Mouse (Mus musculus) hindbrain, embryonic 11.5 days (tissue): ENCODE results near the gene Inhba. TPM values are rescaled to one million over a fixed set of nuclear protein-coding genes. Genes with fewer than 3 reads are reported as not detected.

Experiments used
- ATAC-seq: fragments of 200-750 bp; cut with Nextera tagmentation; 2 replicates; pipeline ENCODE4 v1.8.0; 2017; ENCODE audit warnings: mild to moderate bottlenecking, moderate TSS enrichment, moderate library complexity; ENCODE audit not compliant: low FRiP score
- DNase-seq: peaks from one replicate; pipeline ENCODE4 v3.0.0-alpha.2; 2015; ENCODE audit warnings: low spot score
- H3K27ac ChIP-seq: fragments of 300-500 bp; sonication (generic); 2 replicates; pipeline ENCODE4 v1.5.1; 2014; ENCODE audit warnings: mild to moderate bottlenecking, low read depth, low read length
- H3K27me3 ChIP-seq: fragments of 300-500 bp; sonication (generic); 2 replicates; pipeline ENCODE4 v1.6.1; 2014; ENCODE audit warnings: mild to moderate bottlenecking, low read length, moderate library complexity, mixed read lengths; ENCODE audit not compliant: control insufficient read depth, insufficient read depth
- H3K36me3 ChIP-seq: fragments of 300-500 bp; sonication (generic); 2 replicates; pipeline ENCODE4 v1.6.1; 2014; ENCODE audit warnings: mild to moderate bottlenecking, low read length, moderate library complexity, mixed read lengths; ENCODE audit not compliant: control insufficient read depth, insufficient read depth
- H3K4me1 ChIP-seq: fragments of 300-500 bp; sonication (generic); replicated peaks from 2 replicates; pipeline ENCODE4 v1.6.1; 2014; ENCODE audit warnings: low read length, mixed read lengths; ENCODE audit not compliant: control insufficient read depth, insufficient read depth
- H3K4me2 ChIP-seq: fragments of 300-500 bp; sonication (generic); replicated peaks from 2 replicates; pipeline ENCODE4 v1.6.1; 2014; ENCODE audit warnings: mild to moderate bottlenecking, low read depth, low read length
- H3K4me3 ChIP-seq: fragments of 300-500 bp; sonication (generic); 2 replicates; pipeline ENCODE4 v1.5.1; 2014; ENCODE audit warnings: low read depth, low read length
- H3K9ac ChIP-seq: fragments of 300-500 bp; sonication (generic); 2 replicates; pipeline ENCODE4 v1.6.1; 2014; ENCODE audit warnings: low read depth, low read length
- H3K9me3 ChIP-seq: fragments of 300-500 bp; sonication (generic); 2 replicates; pipeline ENCODE4 v1.6.1; 2016; ENCODE audit warnings: low read length; ENCODE audit not compliant: control insufficient read depth
- WGBS: fragments of 180-500 bp; shearing (Covaris S2); extraction: QIAGEN DNeasy Blood & Tissue Kit; methylation state at CpG from one replicate; pipeline ENCODE4 v1.1.7; 2014; 5-methylcytosine and 5-hydroxymethylcytosine counted together
- polyA plus RNA-seq: library from polyadenylated mRNA; unstranded; fragments of >200 nt; fragmentation: Nextera tagmentation; extraction: Ambion mirVana; gene quantifications from 2 replicates; pipeline ENCODE4 v1.2.1, GENCODE M21; 2014

The Inhba gene
- polyA plus RNA-seq, 1 experiment from 2014 or later: 0.99 TPM

DNA sequence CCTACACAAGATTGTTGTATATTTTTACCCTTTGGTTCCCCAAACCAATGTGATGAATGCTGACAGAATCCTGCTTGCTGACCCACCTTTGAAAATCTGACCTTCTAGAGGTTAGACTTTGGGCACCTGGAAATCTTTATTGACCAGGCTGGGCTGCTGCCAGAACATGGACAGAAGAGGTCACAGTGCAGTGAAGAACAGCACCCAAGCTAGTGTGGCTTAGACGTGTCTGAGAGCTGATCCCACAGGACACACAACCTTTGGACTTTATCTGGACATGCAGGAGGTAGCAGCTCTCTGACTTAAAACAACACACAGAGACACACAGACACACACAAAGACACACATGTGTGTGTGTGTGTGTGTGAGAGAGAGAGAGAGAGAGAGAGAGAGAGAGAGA, 3.3 kb upstream of the Inhba start:
- H3K36me3 ChIP-seq: no peaks in the 10 kb centered on the region
- no peaks in the 10 kb centered on the region for H3K27me3 ChIP-seq
- DNase-seq (no peak), ATAC-seq (no peak)
- H3K27ac ChIP-seq: no peak overlapping the region
- no peak overlapping the region for H3K4me2 ChIP-seq
- H3K4me1 ChIP-seq: no peaks in the 10 kb centered on the region
- WGBS: 70% methylated on average over 1 of the region's 1 CpGs
- H3K9ac ChIP-seq: no peak overlapping the region
- H3K9me3 ChIP-seq: no peaks in the 10 kb centered on the region
- no peak overlapping the region for H3K4me3 ChIP-seq

DNA sequence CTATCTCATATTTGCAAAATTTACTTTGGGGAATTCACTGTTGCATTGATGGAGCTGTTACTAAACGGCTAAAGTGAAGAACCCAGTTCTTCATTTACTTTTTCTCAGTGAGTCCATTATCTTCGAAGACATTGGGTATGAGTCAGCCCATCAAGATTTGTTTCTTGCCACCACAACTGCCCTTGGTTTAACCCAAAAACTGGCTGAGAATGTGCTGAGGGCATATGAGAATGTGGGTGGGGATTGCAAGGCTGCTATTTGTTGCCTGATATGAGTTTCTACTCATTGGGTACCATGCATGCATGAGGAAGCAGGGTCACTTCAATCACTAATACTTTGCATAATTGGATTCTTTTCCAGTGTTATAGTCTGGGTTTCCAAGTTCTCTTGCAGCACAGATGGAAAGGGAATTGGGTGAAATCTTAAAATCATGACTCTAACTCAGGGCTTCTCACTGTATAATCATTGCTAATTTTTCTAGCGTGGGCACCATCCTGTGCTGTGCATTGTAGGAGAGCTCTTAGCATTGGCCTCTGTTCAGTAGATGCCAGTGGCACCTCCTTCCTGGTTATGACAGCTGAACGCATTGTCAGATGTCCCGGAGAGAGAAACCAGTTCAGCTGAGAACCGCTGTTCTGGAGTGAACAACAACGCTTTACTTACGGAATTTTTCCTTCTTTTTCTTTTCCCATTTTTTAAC, 1.7 kb upstream of the Inhba start:
- H3K4me1 ChIP-seq: no peaks in the 10 kb centered on the region
- DNase-seq (no peak), ATAC-seq (no peak)
- H3K9me3 ChIP-seq: no peaks in the 10 kb centered on the region
- H3K27me3 ChIP-seq: no peaks in the 10 kb centered on the region
- no peaks in the 10 kb centered on the region for H3K36me3 ChIP-seq
- H3K4me2 ChIP-seq: no peak overlapping the region
- H3K4me3 ChIP-seq: no peak overlapping the region
- no peak overlapping the region for H3K9ac ChIP-seq
- WGBS: 93% methylated on average over 8 of the region's 8 CpGs
- no peak overlapping the region for H3K27ac ChIP-seq

DNA sequence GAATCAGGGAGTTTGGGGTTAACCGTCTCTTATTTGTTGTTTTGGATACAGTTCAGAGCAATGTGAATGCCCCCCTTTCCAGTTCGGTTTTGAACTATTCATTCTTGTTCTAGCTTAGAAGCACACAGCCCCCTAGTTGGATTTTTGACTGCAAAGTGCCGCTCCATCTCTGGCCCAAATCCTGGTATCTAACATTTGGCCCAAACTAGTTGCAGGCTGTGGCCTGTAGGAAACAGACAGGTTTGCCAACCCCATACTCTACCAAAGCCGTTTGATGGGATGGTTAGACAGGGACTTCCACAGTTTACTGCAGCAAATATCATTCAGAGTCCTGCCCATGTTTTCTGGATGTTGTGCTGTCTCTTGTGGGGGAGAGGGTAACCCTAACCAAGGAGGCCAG, 1.1 kb upstream of the Inhba start:
- H3K4me3 ChIP-seq: no peak overlapping the region
- no peaks in the 10 kb centered on the region for H3K4me1 ChIP-seq
- no peak overlapping the region for H3K4me2 ChIP-seq
- 83% methylated on average over 4 of the region's 4 CpGs for WGBS
- H3K27ac ChIP-seq: no peak overlapping the region
- no peaks in the 10 kb centered on the region for H3K9me3 ChIP-seq
- H3K36me3 ChIP-seq: no peaks in the 10 kb centered on the region
- no peak for ATAC-seq
- H3K9ac ChIP-seq: no peak overlapping the region
- DNase-seq: no peak
- no peaks in the 10 kb centered on the region for H3K27me3 ChIP-seq

DNA sequence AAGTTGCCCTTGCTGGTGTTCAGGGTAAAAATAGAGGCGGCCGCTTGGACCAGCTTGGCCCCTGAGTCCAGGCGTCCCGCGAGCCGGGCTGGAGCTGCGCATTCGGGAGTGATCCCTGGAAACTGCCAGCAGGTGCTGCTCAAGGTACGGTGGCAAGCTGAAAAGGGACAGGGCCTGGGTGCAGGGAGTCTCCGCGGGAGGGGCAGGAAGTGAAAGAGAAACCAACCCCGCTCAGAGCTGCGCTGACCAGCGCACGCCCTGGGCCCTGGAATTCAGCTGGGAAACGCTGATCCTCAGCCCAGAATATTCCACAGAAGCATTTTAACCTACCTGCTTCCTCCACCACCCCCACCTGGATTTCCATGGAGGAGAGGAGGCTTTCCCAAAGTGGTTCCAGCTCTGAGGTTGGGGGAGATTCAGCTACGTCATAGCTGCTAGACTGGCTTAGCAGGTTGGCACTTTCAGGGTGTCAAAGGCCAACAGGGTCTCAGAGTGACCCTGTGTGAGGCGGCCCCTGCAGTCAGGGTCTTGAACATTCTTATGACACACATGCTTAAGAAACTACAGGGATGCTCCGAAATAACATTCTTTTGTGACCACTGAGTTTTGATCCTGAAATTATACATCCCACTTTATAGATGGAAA, 714 bp downstream of the Inhba start:
- peaks cover 1% of the 10 kb centered on the region; the same call in 1 of the 2 replicates for H3K4me1 ChIP-seq
- peak; percentile 72 for DNase-seq
- no peaks in the 10 kb centered on the region for H3K9me3 ChIP-seq
- peak overlapping the region; percentile 66 for H3K4me2 ChIP-seq
- peaks cover under 1% of the 10 kb centered on the region; the same call in 1 of the 2 replicates for H3K27me3 ChIP-seq
- no peak overlapping the region for H3K27ac ChIP-seq
- peak overlapping the region; percentile 28; the same call in 1 of the 2 replicates for H3K9ac ChIP-seq
- H3K4me3 ChIP-seq: peak overlapping the region; percentile 37
- H3K36me3 ChIP-seq: no peaks in the 10 kb centered on the region
- ATAC-seq: peak; percentile 90
- 7% methylated on average over 19 of the region's 19 CpGs for WGBS

DNA sequence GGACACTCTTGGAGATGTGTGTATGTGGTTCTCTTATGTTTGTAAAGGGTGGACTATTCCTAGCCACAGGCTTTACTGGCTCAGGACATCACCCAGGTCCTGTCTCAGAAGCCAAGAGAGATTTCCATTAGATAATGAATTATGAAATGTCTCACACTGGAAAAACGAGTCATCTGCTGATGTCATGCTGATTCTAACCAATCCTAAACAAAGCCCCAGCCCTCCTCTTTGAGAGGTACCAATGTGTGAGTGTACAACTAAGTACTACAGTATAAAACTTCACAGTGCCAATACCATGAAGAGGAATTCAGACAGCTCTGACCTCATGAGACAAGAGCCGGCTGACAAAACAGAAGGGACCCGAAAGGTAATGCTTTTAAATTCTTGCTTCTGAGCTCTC, 2.5 kb downstream of the Inhba start:
- no peak for ATAC-seq
- no peak overlapping the region for H3K9ac ChIP-seq
- 66% methylated on average over 3 of the region's 3 CpGs for WGBS
- no peaks in the 10 kb centered on the region for H3K9me3 ChIP-seq
- peaks cover 8% of the 10 kb centered on the region for H3K27me3 ChIP-seq
- peaks cover 4% of the 10 kb centered on the region for H3K4me1 ChIP-seq
- DNase-seq: no peak
- H3K27ac ChIP-seq: no peak overlapping the region
- no peaks in the 10 kb centered on the region for H3K36me3 ChIP-seq
- no peak overlapping the region for H3K4me2 ChIP-seq
- no peak overlapping the region for H3K4me3 ChIP-seq

DNA sequence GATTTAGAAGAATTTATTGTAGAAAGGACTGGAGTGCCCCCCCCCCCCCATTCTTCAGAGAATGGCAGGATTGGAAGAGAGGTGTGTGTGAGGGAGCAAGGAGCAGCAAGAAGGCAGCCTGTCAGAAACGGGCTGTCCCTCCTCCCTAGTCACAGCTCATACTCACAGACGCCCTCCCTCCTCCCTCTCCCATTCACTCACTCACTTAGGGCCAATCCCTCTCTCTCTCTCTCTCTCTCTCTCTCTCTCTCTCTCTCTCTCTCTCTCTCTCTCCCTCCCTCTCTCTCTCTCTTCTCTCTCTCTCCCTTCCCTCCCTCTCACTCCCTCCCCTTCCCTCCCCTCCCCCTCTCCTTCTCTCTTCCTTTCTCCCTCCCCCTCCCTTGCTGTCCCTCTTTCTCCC, 4.9 kb downstream of the Inhba start:
- WGBS: 0% methylated on average over 1 of the region's 2 CpGs
- ATAC-seq: no peak
- DNase-seq: no peak
- H3K27ac ChIP-seq: no peak overlapping the region
- no peak overlapping the region for H3K4me2 ChIP-seq
- no peak overlapping the region for H3K9ac ChIP-seq
- no peaks in the 10 kb centered on the region for H3K36me3 ChIP-seq
- H3K27me3 ChIP-seq: peaks cover 8% of the 10 kb centered on the region
- peaks cover 4% of the 10 kb centered on the region for H3K4me1 ChIP-seq
- no peaks in the 10 kb centered on the region for H3K9me3 ChIP-seq
- no peak overlapping the region for H3K4me3 ChIP-seq

DNA sequence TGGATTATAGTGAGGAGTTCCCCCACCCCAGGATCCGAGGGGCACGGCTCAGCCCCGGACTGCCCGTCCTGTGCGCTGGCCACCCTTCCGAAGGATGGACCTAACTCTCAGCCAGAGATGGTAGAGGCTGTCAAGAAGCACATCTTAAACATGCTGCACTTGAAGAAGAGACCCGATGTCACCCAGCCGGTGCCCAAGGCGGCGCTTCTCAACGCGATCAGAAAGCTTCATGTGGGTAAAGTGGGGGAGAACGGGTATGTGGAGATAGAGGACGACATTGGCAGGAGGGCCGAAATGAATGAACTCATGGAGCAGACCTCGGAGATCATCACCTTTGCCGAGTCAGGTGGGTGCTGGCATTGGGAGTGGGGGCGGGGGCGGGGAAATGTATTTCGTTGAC, 5.7 kb downstream of the Inhba start:
- Histone ChIP-seq H3K4me3 (peak overlapping the region; percentile 30), H3K36me3 (no peaks in the 10 kb centered on the region), H3K4me2 (peak overlapping the region; percentile 58), H3K27me3 (peaks cover 8% of the 10 kb centered on the region), H3K9ac (peak overlapping the region; percentile 40), H3K4me1 (peaks cover 4% of the 10 kb centered on the region), H3K9me3 (no peaks in the 10 kb centered on the region), H3K27ac (no peak overlapping the region)
- ATAC-seq (no peak), DNase-seq (peak; percentile 41)
- under 1% methylated on average over 20 of the region's 20 CpGs for WGBS

DNA sequence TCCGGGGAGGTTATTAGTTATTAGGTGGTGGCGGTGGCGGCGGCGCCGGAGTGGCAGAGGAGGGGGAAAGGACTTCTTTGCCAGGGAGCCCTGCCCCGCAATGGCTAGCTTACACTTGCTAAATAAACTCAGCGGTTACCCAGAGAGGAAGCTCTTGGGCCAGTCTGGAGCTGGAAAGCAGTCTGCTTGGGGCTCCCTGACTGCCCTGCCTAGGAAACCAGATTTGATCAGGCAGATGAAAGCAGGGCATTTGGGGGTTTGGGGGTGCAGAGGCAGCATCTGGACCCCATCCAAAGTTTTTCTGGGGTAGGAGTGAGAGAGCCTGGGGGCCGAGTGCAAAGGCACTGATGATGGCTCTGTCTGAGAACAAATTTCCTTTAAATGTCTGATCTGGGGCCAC, 6.1 kb downstream of the Inhba start:
- H3K9me3 ChIP-seq: no peaks in the 10 kb centered on the region
- H3K36me3 ChIP-seq: no peaks in the 10 kb centered on the region
- H3K27ac ChIP-seq: no peak overlapping the region
- H3K4me1 ChIP-seq: peaks cover 4% of the 10 kb centered on the region
- no peak for ATAC-seq
- H3K9ac ChIP-seq: peak overlapping the region; percentile 40; the same call in 1 of the 2 replicates
- WGBS: 6% methylated on average over 9 of the region's 9 CpGs
- H3K4me3 ChIP-seq: peak overlapping the region; percentile 30
- H3K27me3 ChIP-seq: peaks cover 8% of the 10 kb centered on the region
- peak overlapping the region; percentile 58 for H3K4me2 ChIP-seq
- DNase-seq: no peak
